Mouse (Mus musculus) kidney, postnatal 4 days (tissue): Measurements from ENCODE around the gene Npb.
"Not testable (repeated sequence)": the region's sequence is repeated elsewhere in the genome, so short reads cannot be mapped to it uniquely, and the experiment has no call there.

ENCODE experiments used
- DNase-seq, 2 experiments: peaks; one replicate each; pipeline ENCODE4 v3.0.0; 2021; ENCODE audit warnings: mixed read lengths in 2 of 2

Gene Npb

GRCm38 (mm10) chr11:120608241-120609034 is at the start of gene Npb:
TSS of gene Npb (plus strand) at chr11:120608477.
- peak in 1 of 2 experiments; percentile 45 for DNase-seq

GRCm38 (mm10) chr11:120558843-120559242 is 49.4 kb upstream of the Npb start:
- DNase-seq: not testable (repeated sequence)

GRCm38 (mm10) chr11:120560952-120561728 is 47.1 kb upstream of the Npb start:
- DNase-seq: no peak

DNA sequence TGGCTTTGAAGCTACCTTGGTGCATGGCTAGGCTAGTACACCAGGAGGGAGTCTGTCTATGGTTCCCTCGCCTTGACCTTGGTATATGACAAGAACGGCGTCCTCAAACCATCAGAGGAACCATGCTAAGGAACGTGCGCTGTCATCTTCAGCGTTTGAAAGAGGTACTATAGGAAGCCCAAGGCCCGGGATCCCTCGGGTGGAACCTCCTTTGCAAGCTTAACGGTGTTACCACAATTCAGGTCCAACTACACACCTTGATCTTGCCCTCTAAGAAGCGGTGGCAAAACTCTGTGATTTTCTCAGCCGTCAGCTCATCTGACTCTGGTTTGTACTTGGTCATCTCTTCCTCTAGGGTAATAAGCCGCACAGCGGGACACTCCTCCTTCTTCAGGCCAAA is 45.3 kb upstream of the Npb start:
- no peak for DNase-seq

GRCm38 (mm10) chr11:120565114-120565513 is 43.2 kb upstream of the Npb start:
- no peak for DNase-seq

GRCm38 (mm10) chr11:120568324-120568723 is 40.0 kb upstream of the Npb start:
- DNase-seq: no peak

- no peak for DNase-seq
These were observed 37.2 kb upstream of the Npb start for GRCm38 (mm10) chr11:120571122-120571521.

GRCm38 (mm10) chr11:120571754-120572416 is 36.4 kb upstream of the Npb start:
- no peak for DNase-seq

GRCm38 (mm10) chr11:120572417-120572751 is 35.9 kb upstream of the Npb start:
- DNase-seq: no peak

DNA sequence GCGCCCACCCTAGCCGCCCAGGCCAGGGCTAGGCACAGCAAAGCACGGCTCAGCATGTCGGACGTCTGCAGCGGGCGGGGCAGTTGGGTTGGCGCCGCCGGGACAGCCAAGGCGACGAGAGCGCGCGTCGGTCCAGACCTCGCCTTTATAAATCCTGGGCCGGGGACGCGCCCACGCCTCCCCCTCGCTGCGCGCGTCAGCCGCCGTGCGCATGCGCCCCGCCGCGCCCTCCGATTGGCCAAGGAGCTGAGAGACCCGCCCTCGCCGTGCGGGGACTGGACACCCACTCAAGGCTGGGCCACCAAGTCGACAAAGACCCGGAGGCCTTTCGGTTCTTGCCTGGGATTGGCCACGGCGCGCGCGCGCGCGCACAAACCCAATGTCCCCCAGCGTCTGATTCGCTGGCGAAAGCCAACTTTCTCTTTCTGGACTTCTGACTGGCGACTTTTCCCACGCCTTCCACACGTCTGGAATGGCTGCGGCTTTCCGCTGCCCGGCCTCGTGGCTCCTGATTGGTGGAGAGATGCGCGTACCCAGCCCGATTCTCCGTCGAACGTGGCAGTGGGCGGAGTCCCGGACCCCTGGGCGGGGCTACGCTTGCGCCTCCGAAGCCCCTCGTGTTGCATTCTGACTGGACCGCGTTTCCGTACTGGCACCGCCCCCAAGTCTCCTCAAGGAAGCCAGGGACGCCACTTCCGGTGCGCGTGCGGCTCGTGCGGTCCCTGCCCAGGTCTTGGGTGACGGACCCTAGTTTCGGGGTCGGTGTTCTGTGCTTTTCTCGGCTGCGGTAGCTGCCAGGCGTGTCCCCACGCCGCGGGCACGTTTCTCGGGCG is 35.3 kb upstream of the Npb start, which contains the start of gene P4hb:
P4hb (minus strand) TSS at position 502 of the 833 bp plus-strand sequence.
- DNase-seq: peak; percentile 100

- DNase-seq: peak; percentile 17 to 38
These were observed 34.5 kb upstream of the Npb start for GRCm38 (mm10) chr11:120573585-120574277.

GRCm38 (mm10) chr11:120574278-120574600 is 34.0 kb upstream of the Npb start:
- DNase-seq: no peak

DNA sequence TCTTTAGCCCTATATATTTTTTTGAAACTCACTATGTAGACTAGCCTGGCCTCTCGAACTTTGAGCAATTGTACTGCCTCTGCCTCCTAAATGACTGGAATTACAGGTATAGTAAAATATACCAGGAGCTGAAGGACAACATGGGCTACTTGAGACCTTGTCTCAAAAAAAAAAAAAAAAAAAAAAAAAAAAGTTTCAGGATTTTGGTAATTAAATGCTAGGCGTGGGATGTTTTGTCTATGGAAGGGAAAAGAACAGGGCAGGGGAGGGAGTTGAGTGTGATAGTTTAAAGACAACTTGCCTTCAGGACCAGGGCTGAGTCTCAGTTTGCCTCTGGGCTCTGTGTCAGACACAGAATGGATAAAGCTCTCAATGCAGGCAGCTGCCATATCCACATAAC is 33.2 kb upstream of the Npb start:
- DNase-seq: no peak

DNA sequence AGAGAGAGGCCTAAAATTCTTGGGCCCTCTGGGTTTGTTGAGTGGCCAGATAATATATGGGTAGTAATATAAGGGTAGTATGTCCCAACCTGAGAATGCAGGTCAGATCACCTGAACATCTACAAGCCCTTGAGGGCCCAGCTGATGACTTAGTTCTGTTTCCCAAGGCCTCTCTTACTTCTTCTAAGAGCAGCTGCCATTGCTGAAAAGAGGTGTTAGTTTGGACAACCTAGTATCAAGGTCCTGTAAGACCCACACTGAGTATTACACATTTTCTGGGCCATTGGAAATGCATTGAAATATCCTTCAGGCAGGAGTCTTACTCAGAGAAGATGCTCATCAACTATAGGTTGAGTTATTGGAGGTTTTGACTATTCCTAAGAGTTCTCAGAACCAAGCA is 32.3 kb upstream of the Npb start:
- DNase-seq: no peak

DNA sequence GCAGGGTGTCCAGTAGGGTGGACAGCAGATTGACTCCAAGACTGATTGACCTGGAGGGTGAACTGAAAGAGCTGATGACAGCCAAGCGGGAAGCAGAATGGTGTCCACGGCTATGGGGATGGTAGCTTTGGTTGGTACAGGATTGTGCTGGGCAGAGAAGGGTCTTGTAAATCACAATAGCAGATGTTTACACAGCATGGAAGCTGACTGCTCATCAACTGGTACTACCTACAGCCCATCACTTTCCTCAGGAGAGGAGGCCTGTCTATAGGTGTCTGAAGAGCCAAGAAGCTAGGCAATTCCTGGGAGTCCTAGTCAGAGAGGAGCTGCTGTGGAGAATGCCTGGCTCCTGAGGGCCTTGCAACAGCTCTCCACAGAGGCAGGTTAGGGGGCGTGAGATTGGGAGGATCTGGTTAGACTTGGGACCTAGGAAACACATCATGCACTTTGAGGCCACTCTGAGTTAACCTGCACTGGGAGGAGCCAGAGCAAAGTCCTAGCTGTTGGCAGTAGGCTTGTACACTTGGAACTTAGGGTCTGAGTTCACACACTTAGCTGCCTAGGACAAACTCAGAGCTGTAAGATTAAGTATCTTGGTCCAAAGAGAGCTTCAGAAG is 31.8 kb upstream of the Npb start:
- DNase-seq: peak; percentile 35 to 60

DNA sequence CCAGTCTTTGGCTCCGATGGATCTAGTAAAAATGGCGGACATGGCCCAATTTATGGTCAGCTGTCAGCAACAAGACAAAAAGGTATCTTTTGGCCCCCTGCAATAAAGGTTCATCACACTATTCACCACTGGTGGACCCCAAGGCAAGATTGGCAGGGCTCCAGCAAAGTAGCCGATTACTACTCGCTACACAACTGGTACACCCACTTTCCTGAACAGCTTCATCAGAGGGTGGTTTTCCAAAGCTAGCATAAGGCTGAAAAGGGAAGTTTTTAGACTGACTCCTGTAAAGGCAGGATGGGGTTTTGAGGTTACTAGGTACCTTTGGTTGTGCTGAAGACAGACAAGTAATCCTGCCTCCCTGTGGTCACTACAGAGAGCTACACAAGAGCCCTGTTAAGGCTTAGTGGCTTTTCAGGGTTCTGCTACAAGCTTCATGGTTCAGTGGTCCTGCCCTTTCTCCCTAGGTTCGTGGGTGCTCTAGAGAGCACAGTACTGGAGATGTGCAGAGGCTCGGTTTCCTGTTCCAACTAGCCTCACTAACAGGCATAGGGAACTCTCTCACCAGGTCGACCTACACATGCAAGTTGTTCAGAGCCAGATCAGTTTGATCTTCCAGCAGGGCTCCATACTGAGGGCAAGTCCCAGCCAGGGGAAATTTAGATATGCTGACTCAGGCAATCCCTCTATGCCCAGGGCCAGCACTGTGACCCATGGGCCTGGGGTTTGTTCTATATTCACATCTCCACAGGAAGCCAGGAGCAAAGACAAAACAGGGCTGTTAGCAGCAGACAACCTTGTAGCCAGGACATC is 30.9 kb upstream of the Npb start:
- DNase-seq: peak; percentile 44 to 58

DNA sequence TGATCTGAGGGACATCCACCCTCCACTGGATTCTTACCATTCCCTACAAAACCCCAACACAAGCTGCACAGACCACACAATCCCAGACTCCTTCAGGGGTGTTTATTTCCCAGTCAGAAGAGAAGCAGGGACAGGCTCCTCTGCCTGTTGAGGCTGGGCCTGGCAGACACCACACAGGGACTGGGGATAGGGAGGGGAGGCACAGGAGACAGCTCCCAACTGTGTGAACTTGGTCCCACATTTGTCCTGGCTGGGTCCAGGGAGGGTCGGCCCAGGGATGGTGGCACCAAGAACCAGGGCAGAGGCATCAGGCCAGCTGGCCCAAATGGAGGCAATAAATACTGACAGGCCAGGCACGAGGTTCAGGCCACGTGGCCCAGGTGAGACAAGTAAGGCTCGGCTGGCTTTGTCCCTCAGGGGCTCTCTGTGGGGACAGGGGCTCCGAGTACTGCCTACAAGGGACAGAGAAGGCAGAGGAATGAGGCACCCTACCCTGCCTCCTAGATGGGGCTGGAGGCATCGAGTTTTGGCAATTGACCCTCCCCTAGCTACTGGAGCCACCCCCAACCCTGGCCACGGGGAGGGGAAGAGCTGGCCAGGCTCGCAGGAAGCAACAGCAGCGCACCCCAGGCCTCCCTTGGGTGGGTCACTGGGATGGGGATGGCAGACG is 30.1 kb upstream of the Npb start:
- peak in 1 of 2 experiments; percentile 10 for DNase-seq

DNA sequence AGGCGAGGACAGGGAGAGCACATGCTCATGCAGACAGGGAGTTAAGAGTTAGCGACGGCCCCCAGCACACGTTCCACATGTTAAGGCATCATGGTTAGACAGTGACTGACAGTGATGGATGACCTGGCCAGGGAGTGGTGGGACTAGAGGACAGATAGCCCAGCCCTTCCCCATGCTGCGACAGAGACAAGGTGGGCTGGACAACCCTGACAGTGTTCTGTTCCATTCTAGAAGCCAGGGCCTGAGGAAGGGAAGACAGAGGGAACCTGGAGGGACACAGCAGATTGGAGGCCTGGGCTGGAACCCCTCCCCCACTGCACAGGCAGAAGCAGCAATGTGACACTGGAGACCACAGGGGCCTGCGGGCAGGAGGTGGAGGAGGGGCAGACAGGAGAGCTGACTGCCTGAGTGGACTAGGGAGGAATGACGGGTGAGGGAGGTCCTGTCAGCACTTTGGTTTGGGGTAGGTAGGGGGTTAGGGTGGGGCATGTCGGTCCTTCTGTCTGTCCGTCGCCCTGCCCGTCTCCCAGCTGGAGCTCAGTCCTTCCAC is 29.5 kb upstream of the Npb start:
- peak; percentile 33 to 54 for DNase-seq

DNA sequence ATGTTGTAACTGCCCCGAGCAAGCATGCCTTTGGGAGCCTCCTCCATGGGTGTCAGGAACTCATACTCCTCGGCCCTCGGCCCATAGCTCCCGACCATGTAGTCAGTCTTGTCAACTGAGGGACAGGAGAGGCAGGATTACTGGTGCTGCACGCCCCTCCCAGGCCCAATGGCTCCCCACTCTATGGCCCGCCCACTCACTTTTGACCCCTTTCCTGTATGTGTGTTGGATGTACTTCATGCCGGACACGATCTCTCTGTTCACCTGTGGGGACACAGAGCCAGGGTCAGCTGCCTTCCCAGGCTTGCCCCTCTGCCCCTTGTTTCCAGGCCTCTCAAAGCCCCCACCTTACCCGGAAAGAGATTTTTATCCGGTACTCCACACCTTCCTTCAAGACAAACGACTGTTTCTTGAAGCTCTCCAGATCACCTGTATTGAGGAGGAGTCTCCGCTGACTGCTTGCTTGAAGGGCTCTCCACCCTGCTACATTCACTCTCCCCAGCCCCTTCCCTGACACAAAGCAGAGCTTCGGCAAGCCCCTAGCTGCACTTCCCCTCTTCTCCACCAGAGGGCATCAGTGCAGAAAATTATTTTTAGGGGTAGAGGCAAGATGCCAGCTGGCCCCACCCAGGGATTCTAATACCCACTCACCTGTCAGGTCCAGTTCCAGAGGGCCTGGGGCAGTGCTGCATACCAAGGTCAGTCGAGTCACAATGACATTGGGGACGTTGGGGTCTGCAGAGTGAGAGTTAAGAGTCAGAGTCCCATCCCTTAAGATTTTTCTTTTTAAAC is 28.8 kb upstream of the Npb start:
- peak; percentile 85 to 86 for DNase-seq
